Comparison of ENCODE assay signal across 7 mouse cellular contexts in the genomic region with DNA sequence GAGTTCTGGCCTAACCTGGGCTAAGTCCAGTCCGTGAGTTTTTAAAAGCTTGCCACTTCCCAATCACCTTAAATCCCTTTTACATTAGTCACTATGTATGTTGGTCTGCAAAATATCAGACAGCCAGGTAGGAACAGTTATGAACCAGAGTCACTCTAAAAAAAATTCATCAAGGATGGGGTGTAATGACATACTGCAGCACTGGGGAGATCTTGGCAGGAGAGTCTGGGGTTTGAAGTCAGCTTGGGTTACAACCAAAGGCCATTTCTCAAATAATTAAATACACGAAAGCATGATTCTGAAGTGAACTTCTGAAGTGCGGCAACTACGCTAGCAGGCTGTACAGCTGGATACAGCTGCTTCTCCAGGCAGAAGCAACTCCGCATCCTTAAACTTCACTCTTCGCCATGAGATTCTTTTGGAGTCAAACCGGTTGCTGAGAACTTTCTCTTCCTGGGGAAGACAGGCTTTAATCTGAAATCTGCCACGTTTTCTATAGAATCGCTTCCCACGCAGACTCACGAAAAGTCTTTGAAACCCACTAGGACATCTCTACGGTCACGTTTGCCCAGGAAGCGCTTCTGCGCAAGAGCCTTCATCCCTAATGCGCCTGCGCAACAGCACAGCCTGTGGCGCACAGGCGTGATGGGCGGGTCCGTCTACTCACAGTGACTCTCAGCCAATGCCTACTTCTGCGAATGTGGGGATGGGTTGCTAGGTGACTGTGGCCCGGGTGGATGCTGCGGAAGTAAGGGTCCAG. TPM values are rescaled to one million over a fixed set of nuclear protein-coding genes. Genes with fewer than 3 reads are reported as not detected.
A peak's percentile ranks its signal among the peaks of the same experiment; 100 is the strongest.
DNase-seq lines count a peak whose midpoint lies in the region; ATAC-seq lines count a peak whose summit lies in the region.

No protein-coding gene starts in this region.

- no peak overlapping the region for H3K27ac ChIP-seq in embryonic facial prominence, embryonic 11.5 days (replicated peaks; ENCODE audit: low read depth, low read length)
- peak overlapping the region; percentile 75 for H3K27ac ChIP-seq in limb, embryonic 10.5 days
- H3K27ac ChIP-seq in midbrain, embryonic 12.5 days (replicated peaks), result no peak overlapping the region; the same call in 1 of the 2 replicates

- H3K27me3 ChIP-seq in embryonic facial prominence, embryonic 11.5 days (ENCODE audit: control insufficient read depth, insufficient read depth, low read length), result no peaks in the 10 kb centered on the region
- H3K27me3 ChIP-seq in limb, embryonic 10.5 days (ENCODE audit: low read depth, poor library complexity, severe bottlenecking), result peaks cover 10% of the 10 kb centered on the region; the same call in 1 of the 2 replicates
- peaks cover 7% of the 10 kb centered on the region for H3K27me3 ChIP-seq in midbrain, embryonic 12.5 days

- H3K4me3 ChIP-seq in embryonic facial prominence, embryonic 11.5 days (ENCODE audit: low read depth, low read length), result peak overlapping the region; percentile 37
- peak overlapping the region; percentile 52 for H3K4me3 ChIP-seq in limb, embryonic 10.5 days
- peak overlapping the region; percentile 40 for H3K4me3 ChIP-seq in midbrain, embryonic 12.5 days

- peak; percentile 94 for ATAC-seq in embryonic facial prominence, embryonic 11.5 days (replicated peaks; ENCODE audit: insufficient number of reproducible peaks, low FRiP score, low TSS enrichment, low read depth)
- peak; percentile 99 for ATAC-seq in midbrain, embryonic 12.5 days (ENCODE audit: low FRiP score, low read depth)

- peak; percentile 88 for DNase-seq in adrenal gland, postnatal 25 days
- DNase-seq in embryonic facial prominence, embryonic 11.5 days (ENCODE audit: low spot score), result peak; percentile 97
- DNase-seq in heart, adult 11 months, result peak; percentile 99
- peak; percentile 92 for DNase-seq in kidney, adult 11 months
- DNase-seq in limb, embryonic 10.5 days (ENCODE audit: low spot score), result peak; percentile 93
- DNase-seq in skeletal muscle tissue, adult 2 months (ENCODE audit: low read depth, low spot score), result peak; percentile 95

- no peaks in the 10 kb centered on the region for H3K36me3 ChIP-seq in embryonic facial prominence, embryonic 11.5 days (replicated peaks; ENCODE audit: control insufficient read depth, insufficient read depth, low read depth, low read length)
- no peaks in the 10 kb centered on the region for H3K36me3 ChIP-seq in limb, embryonic 10.5 days
- no peaks in the 10 kb centered on the region for H3K36me3 ChIP-seq in midbrain, embryonic 12.5 days

- WGBS in embryonic facial prominence, embryonic 11.5 days, result 7% methylated on average over 24 of the region's 24 CpGs
- 8% methylated on average over 24 of the region's 24 CpGs for WGBS in limb, embryonic 10.5 days
- WGBS in midbrain, embryonic 12.5 days, result 7% methylated on average over 24 of the region's 24 CpGs

- H3K9me3 ChIP-seq in embryonic facial prominence, embryonic 11.5 days (replicated peaks; ENCODE audit: control insufficient read depth, low read length), result no peaks in the 10 kb centered on the region
- H3K9me3 ChIP-seq in limb, embryonic 10.5 days (replicated peaks), result no peaks in the 10 kb centered on the region
- H3K9me3 ChIP-seq in midbrain, embryonic 12.5 days, result no peaks in the 10 kb centered on the region

- H3K4me1 ChIP-seq in embryonic facial prominence, embryonic 11.5 days (ENCODE audit: control insufficient read depth, insufficient read depth, low read length), result 0 out of 2 replicates have a peak, but pooled peaks cover 2% of the 10 kb centered on the region
- H3K4me1 ChIP-seq in limb, embryonic 10.5 days, result peaks cover 10% of the 10 kb centered on the region
- H3K4me1 ChIP-seq in midbrain, embryonic 12.5 days, result peaks cover 3% of the 10 kb centered on the region

- H3K9ac ChIP-seq in embryonic facial prominence, embryonic 11.5 days (replicated peaks; ENCODE audit: low read length), result peak overlapping the region; percentile 65
- peak overlapping the region; percentile 59 for H3K9ac ChIP-seq in midbrain, embryonic 12.5 days (replicated peaks)

- peak overlapping the region; percentile 62 for H3K4me2 ChIP-seq in embryonic facial prominence, embryonic 11.5 days (ENCODE audit: low read depth, low read length)
- H3K4me2 ChIP-seq in midbrain, embryonic 12.5 days (replicated peaks), result peak overlapping the region; percentile 57

RNA-seq across cellular contexts. Expression of a gene that starts 11.4 kb away (rescaled TPM):
- 62.1 and 70.8 TPM in 2 replicates for total RNA-seq in adrenal gland, postnatal 25 days (2021)
- polyA plus RNA-seq in embryonic facial prominence, embryonic 11.5 days (2014; fragmentation: Nextera tagmentation; extraction: Ambion mirVana), result 17.9 and 19.8 TPM in 2 replicates
- 33.2 and 33.8 TPM in 2 replicates for polyA plus RNA-seq in limb, embryonic 10.5 days (2016; fragmentation: Nextera tagmentation; extraction: Ambion mirVana)
- polyA plus RNA-seq in midbrain, embryonic 12.5 days (2016; fragmentation: Nextera tagmentation; extraction: Ambion mirVana), result 25.7 and 28.4 TPM in 2 replicates

RNA-seq across cellular contexts. Expression of a gene that starts 11.8 kb away (rescaled TPM):
- 45.1 and 50.4 TPM in 2 replicates for total RNA-seq in adrenal gland, postnatal 25 days (2021)
- 0.20 TPM in 1 of 2 replicates, not detected in the other for polyA plus RNA-seq in embryonic facial prominence, embryonic 11.5 days (2014; fragmentation: Nextera tagmentation; extraction: Ambion mirVana)
- polyA plus RNA-seq in limb, embryonic 10.5 days (2016; fragmentation: Nextera tagmentation; extraction: Ambion mirVana), result not detected in 2 replicates
- not detected in 2 replicates for polyA plus RNA-seq in midbrain, embryonic 12.5 days (2016; fragmentation: Nextera tagmentation; extraction: Ambion mirVana)

RNA-seq across cellular contexts. Expression of a gene that starts 49.2 kb away (rescaled TPM):
- 18.5 TPM in 1 of 2 replicates, not detected in the other for total RNA-seq in adrenal gland, postnatal 25 days (2021)
- 3.2 TPM in 1 of 2 replicates, not detected in the other for polyA plus RNA-seq in embryonic facial prominence, embryonic 11.5 days (2014; fragmentation: Nextera tagmentation; extraction: Ambion mirVana)
- 1.3 and 3.0 TPM in 2 replicates for polyA plus RNA-seq in limb, embryonic 10.5 days (2016; fragmentation: Nextera tagmentation; extraction: Ambion mirVana)
- polyA plus RNA-seq in midbrain, embryonic 12.5 days (2016; fragmentation: Nextera tagmentation; extraction: Ambion mirVana), result not detected in 2 replicates

RNA-seq across cellular contexts. Expression of a gene that starts 56.1 kb away (rescaled TPM):
- 25.3 and 32.2 TPM in 2 replicates for total RNA-seq in adrenal gland, postnatal 25 days (2021)
- polyA plus RNA-seq in embryonic facial prominence, embryonic 11.5 days (2014; fragmentation: Nextera tagmentation; extraction: Ambion mirVana), result 4.0 and 4.3 TPM in 2 replicates
- polyA plus RNA-seq in limb, embryonic 10.5 days (2016; fragmentation: Nextera tagmentation; extraction: Ambion mirVana), result 3.7 and 4.6 TPM in 2 replicates
- 6.7 and 6.8 TPM in 2 replicates for polyA plus RNA-seq in midbrain, embryonic 12.5 days (2016; fragmentation: Nextera tagmentation; extraction: Ambion mirVana)

RNA-seq across cellular contexts. Expression of a gene that starts 58.8 kb away (rescaled TPM):
- total RNA-seq in adrenal gland, postnatal 25 days (2021), result 21.3 and 32.3 TPM in 2 replicates
- polyA plus RNA-seq in embryonic facial prominence, embryonic 11.5 days (2014; fragmentation: Nextera tagmentation; extraction: Ambion mirVana), result 13.3 and 14.1 TPM in 2 replicates
- polyA plus RNA-seq in limb, embryonic 10.5 days (2016; fragmentation: Nextera tagmentation; extraction: Ambion mirVana), result 24.0 and 24.2 TPM in 2 replicates
- 24.9 and 27.0 TPM in 2 replicates for polyA plus RNA-seq in midbrain, embryonic 12.5 days (2016; fragmentation: Nextera tagmentation; extraction: Ambion mirVana)
